Mouse (Mus musculus) small intestine, adult 2 months (tissue): ENCODE measurements around the gene Numbl. TPM values are rescaled to one million over a fixed set of nuclear protein-coding genes. Genes with fewer than 3 reads are reported as not detected.

Experiments used
- H3K27ac ChIP-seq: fragments of 200-500 bp; 2 replicates; pipeline ENCODE4 v1.5.1; 2012; ENCODE audit warnings: low read depth, low read length, control low read depth, inconsistent platforms; ENCODE audit not compliant: insufficient read depth
- H3K27me3 ChIP-seq: fragments of 200-500 bp; 2 replicates; pipeline ENCODE4 v1.6.1; 2012; ENCODE audit warnings: mild to moderate bottlenecking, moderate library complexity, low read length, inconsistent platforms; ENCODE audit not compliant: control insufficient read depth, insufficient read depth
- H3K36me3 ChIP-seq: fragments of 200-500 bp; 2 replicates; pipeline ENCODE4 v1.6.1; 2012; ENCODE audit warnings: mild to moderate bottlenecking, low read length, control low read depth, inconsistent platforms; ENCODE audit not compliant: control insufficient read depth, insufficient read depth
- H3K4me1 ChIP-seq: fragments of 200-500 bp; 2 replicates; pipeline ENCODE4 v1.6.1; 2012; ENCODE audit warnings: low read length, inconsistent platforms, mixed read lengths; ENCODE audit not compliant: control insufficient read depth, insufficient read depth, insufficient read length
- H3K4me3 ChIP-seq: fragments of 200-500 bp; 2 replicates; pipeline ENCODE4 v1.5.1; 2012; ENCODE audit warnings: low read depth, mild to moderate bottlenecking, control low read depth, inconsistent platforms, low read length, moderate library complexity
- CTCF ChIP-seq: fragments of 200-500 bp; IDR thresholded peaks from 2 replicates; pipeline ENCODE4 v1.5.1; 2012; ENCODE audit warnings: low read depth, mild to moderate bottlenecking, control low read depth, inconsistent platforms, low read length, moderate library complexity, mixed read lengths; ENCODE audit not compliant: insufficient replicate concordance, insufficient read length; ENCODE audit errors: extremely low read depth
- POLR2A ChIP-seq: fragments of 200-500 bp; IDR thresholded peaks from 2 replicates; pipeline ENCODE4 v1.6.1; 2012; ENCODE audit warnings: low read depth, mild to moderate bottlenecking, control low read depth, inconsistent platforms, low read length, moderate library complexity
- WGBS: fragments of 180-500 bp; shearing (Covaris S2); methylation state at CpG from one replicate; pipeline ENCODE4 v1.1.7; 2018; 5-methylcytosine and 5-hydroxymethylcytosine counted together
- polyA plus RNA-seq: library from polyadenylated mRNA; depleted of rRNA; stranded (reverse); fragments of >200 nt; gene quantifications from 2 replicates; pipeline ENCODE4 v1.2.3, GENCODE M21; 2012

Numbl gene
- polyA plus RNA-seq, 1 experiment = 8.3 TPM

DNA sequence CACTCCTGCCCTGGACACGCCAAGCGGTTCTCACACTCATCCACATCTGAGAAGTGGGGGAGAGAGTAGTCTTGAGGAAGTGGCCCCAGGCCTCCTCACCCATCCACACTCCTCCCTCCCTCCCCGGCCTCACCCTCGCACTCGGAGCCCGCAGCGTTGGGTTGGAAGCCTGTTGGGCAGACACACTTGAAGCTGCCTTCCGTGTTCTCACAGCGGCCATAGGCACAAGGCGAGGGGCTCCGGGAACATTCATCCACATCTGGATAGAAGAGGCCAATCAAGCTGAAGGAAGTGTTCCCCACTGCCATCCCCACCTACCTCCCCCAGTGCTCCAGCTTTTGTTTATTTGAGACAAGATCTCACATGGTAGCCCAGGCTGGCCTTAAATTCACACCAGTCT is 65.9 kb downstream of the Numbl start:
- Histone ChIP-seq H3K27ac (no peak overlapping the region), H3K36me3 (no peaks in the 10 kb centered on the region)

DNA sequence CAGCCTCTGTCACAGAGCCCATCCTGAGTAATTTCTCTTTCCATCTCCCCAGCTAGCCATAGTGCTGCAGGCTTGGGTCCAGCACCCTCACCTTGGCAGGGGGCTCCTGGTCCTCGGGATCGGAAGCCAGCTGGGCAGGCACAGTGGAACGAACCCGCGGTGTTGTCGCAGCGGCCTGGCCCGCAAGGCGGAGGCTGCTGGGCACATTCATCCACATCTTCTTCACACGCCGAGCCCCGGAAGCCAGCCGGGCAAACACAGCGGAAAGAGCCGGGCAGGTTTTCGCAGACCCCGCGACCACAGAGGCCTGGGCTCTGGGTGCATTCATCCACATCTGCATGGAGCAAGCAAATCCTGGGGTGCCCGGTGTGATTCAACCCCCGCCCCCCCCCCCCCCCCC is 66.7 kb downstream of the Numbl start:
- Histone ChIP-seq H3K4me1 (peaks cover 17% of the 10 kb centered on the region), H3K36me3 (no peaks in the 10 kb centered on the region), H3K27me3 (peaks cover 10% of the 10 kb centered on the region), H3K27ac (no peak overlapping the region), H3K4me3 (no peak overlapping the region)
- TF ChIP-seq POLR2A (no peak), CTCF (no peak)
- 57% methylated on average over 19 of the region's 20 CpGs for WGBS

More for the DNA sequence above, 65.9 kb downstream of the Numbl start:
- 94% methylated on average over 11 of the region's 11 CpGs for WGBS
- no peak overlapping the region for H3K4me3 ChIP-seq
- TF ChIP-seq CTCF (no peak), POLR2A (no peak)
- peaks cover 10% of the 10 kb centered on the region for H3K27me3 ChIP-seq
- H3K4me1 ChIP-seq = peaks cover 12% of the 10 kb centered on the region

DNA sequence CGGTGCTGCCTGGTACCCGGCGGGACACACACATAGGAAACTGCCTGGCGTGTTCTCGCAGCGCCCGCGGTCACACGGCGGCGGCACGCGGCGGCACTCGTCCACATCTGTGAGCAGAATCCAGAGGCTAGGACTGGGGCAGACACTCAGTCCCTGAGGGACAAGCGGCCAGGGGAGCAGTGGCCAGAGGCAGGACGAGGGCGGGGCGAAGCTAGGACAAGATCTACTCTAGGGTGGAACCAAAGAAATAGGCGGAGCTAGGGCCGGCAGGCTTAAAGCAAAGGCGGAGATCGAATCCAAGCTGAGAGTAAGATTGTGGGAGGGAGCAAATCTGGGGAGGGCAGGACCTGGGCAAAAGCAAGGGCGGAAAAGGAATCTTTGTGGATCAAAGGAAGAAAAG is 67.5 kb downstream of the Numbl start:
- Histone ChIP-seq H3K4me3 (peak overlapping the region; percentile 29), H3K27ac (no peak overlapping the region), H3K27me3 (peaks cover 10% of the 10 kb centered on the region), H3K36me3 (no peaks in the 10 kb centered on the region), H3K4me1 (peaks cover 17% of the 10 kb centered on the region)
- TF ChIP-seq POLR2A (no peak), CTCF (no peak)
- 8% methylated on average over 24 of the region's 24 CpGs for WGBS

DNA sequence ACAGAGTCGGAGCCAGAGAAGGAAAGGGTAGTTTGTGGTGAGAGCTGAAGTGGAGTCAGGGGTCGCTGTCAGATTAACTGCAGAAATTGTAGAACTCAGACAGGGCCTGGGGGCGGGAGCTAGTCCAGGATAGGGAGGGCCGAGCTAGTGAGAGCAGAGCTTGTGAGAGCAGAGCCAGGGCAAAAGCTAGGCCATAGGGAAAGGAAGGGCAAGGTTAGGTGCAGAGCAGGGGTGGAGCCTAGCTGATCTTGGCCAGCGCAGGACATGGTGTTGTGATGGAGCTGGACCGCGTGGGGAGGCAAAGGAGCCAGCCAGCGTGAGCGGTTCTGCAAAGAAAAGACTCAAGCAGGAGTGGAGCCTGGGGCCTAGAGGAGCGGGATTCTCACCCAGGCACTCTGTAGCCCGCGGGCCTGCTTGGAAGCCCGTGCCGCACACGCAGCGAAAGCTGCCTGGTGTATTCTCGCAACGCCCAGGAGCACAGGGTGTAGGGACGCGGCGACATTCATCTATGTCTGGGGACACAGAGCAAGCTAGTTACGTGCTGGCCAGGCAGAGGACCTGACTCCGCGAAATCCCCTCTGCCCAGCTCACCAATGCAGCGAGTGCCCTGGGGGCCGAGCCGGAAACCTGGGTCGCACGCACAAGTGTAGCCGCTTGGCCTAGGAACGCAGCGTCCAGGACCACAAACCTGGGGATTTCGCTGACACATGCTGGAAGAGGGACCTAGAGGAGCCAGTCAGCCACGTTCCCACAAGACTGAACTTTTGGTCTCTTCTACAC is 68.1 kb downstream of the Numbl start:
- H3K4me3 ChIP-seq = peak overlapping the region; percentile 29; the same call in 1 of the 2 replicates
- peaks cover 10% of the 10 kb centered on the region for H3K27me3 ChIP-seq
- WGBS = 70% methylated on average over 34 of the region's 34 CpGs

DNA sequence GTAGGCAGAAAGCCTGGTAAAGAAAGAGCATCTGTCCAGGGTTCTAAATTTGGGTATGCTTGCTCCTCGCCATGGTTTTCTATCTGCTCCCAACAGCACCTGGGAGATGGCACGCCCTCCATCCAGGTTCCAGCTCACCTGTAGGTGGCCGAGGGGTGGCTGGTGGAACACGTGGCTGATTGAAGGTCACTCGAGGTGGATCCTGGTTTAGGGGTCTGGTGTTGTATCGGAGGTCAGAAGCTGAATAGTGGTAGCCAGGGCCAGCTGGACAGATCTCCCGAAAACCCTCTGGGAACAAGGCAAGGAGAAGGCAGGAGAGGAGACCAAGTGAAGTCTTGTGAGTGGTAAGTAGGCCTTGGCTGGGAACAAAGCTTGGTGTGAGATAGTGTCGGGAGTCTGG is 69.3 kb downstream of the Numbl start:
- Histone ChIP-seq H3K27me3 (peaks cover 7% of the 10 kb centered on the region; the same call in 1 of the 2 replicates), H3K4me1 (peaks cover 24% of the 10 kb centered on the region), H3K4me3 (no peak overlapping the region), H3K36me3 (no peaks in the 10 kb centered on the region), H3K27ac (no peak overlapping the region)
- WGBS = 94% methylated on average over 8 of the region's 8 CpGs
- TF ChIP-seq CTCF (no peak), POLR2A (no peak)

More for the DNA sequence above, 68.1 kb downstream of the Numbl start:
- Histone ChIP-seq H3K36me3 (no peaks in the 10 kb centered on the region), H3K4me1 (peaks cover 21% of the 10 kb centered on the region), H3K27ac (no peak overlapping the region)
- no peak for TF ChIP-seq POLR2A
- TF ChIP-seq CTCF = no peak

DNA sequence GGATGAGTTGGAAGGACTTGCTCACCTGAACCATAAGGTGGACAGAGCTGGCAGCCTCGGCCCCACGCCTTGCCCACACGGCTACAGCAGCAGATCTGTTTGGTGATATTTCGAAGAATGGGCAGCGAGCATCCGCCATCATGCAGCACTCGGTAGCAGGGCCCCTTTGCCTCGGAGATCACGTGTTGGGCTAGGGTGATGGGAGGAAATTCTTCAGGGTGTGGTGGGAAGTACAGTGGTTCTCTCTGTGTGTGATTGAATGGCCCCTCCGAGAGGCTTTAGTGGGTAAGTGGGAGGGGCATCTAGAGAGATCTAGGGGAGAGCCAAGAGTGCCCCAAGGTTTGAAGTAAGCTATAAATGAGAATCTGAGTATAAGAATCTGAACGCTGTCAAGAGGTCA is 69.9 kb downstream of the Numbl start:
- Histone ChIP-seq H3K27me3 (peaks cover 12% of the 10 kb centered on the region; the same call in 1 of the 2 replicates), H3K4me1 (peaks cover 24% of the 10 kb centered on the region), H3K27ac (no peak overlapping the region), H3K4me3 (no peak overlapping the region), H3K36me3 (no peaks in the 10 kb centered on the region)
- 83% methylated on average over 11 of the region's 11 CpGs for WGBS
- TF ChIP-seq POLR2A (no peak), CTCF (no peak)

DNA sequence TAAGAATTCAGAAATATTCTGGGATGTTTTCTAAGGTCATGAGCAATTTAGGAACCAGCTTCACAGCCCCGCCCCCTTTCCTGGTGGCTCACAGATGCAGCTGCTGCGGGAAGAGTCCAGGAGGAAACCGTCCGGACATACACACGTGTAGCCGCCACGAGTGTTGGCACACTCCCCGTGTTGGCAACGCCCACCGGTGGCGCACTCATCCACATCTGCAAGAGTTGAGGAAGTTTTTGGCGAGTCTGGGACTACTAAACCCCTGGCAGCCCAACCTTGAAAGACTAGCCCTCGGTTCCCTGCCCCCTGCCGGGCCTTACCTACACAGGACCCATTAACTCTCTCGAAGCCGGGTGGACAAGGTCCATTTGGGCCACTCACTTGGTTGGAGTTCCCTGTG is 70.4 kb downstream of the Numbl start:
- 21% methylated on average over 16 of the region's 16 CpGs for WGBS
- no peak overlapping the region for H3K4me3 ChIP-seq
- peaks cover 24% of the 10 kb centered on the region for H3K4me1 ChIP-seq
- H3K27me3 ChIP-seq = peaks cover 17% of the 10 kb centered on the region
- H3K27ac ChIP-seq = no peak overlapping the region
- no peaks in the 10 kb centered on the region for H3K36me3 ChIP-seq
- no peak for TF ChIP-seq POLR2A
- TF ChIP-seq CTCF = no peak
